Mouse (Mus musculus): ENCODE measurements around the gene Ccdc155.

Ccdc155 gene

GRCm38 (mm10) chr7:45226421-45226820 lies 21.7 kb upstream of the Ccdc155 start:
- DNase-seq (ENCODE audit: low read depth, low spot score): no peak

- DNase-seq (ENCODE audit: low read depth, low spot score): no peak
Observed at GRCm38 (mm10) chr7:45224826-45225225, 20.1 kb upstream of the Ccdc155 start.

- DNase-seq (ENCODE audit: low read depth, low spot score): no peak
Observed at GRCm38 (mm10) chr7:45221680-45222079, 17.0 kb upstream of the Ccdc155 start.

DNA sequence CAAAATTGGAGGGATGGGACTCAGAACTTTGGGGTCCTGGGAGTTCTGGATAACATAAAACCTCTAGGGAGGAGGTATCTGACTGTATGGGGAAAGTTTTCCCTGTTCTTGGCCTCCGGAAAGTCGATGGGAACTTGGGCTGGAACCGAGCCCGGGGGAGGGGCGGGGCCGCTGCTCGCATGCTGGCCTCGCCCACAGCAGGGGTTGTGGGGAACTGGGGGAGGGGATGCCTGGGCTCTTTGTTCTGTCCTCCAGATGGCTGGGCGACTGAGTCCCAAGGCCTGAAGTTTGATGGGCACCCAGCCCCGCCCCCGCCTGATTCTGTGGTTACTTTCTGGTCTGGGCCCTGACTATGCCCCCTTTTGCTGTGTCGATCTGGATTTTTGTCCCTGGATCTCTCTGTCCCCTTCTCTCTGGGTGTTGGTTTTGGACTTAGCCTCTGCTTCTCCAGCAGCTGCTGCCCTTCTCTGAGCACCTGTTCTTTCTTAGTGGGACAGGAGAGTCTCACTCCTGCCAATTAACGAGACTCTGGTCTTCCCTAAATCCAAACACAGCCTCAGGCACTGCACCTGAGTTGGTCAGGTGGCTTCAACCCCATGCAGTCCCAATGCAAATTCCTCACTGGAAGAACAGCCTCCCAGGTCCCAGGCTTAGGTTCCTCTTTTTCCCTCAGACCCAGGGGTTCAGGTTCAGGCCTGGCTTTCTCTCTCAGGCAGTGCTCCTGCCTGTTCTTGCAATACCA lies 11.9 kb upstream of the Ccdc155 start:
- DNase-seq (ENCODE audit: low read depth, low spot score): peak; percentile 87

GRCm38 (mm10) chr7:45215673-45216441 lies 11.2 kb upstream of the Ccdc155 start, which contains the start of gene Tead2:
Gene Tead2, plus strand, starts transcription at chr7:45215753.
- peak; percentile 87 for DNase-seq (ENCODE audit: low read depth, low spot score)

- DNase-seq (ENCODE audit: low read depth, low spot score): no peak
Observed at GRCm38 (mm10) chr7:45213708-45214107, 9.0 kb upstream of the Ccdc155 start.

DNA sequence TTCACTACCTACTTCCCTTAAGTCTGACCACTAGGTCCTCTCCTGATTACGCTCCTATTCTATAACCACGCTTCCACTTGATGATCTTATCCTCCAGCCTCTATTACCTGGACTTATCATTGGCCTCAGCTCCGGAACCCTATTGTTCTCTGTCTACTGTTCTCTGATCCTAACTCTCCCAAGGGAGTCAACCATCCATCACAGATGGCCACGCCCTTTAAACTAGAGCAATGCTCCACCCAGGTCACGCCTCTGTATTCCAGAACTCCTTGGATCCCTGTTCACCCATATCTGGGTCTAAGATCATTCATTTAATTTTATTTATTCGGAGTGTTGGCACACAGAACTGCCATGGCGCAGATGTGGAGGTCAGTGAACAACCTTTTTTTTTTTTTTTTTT lies 7.7 kb upstream of the Ccdc155 start:
- peak; percentile 73 for DNase-seq (ENCODE audit: low read depth, low spot score)

DNA sequence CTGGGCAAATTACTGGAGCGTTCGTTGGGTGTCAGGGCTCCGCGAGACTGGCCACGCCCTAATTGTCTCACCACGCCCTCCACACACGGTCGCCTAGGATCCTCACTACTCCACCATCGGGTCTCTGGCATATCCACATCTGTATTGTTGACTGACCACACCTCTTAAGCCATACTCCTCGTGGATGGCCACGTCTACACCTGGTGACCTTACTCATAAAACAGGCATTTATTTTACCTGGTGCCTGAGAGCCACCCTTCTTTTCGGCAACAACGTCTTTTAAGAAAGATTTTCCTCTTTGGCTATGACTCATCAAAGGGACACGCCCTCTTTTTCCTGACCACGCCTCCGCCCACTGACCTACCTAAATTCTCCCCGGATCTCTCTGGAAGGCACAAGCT lies 7.2 kb upstream of the Ccdc155 start, which contains the start of gene Dkkl1:
Gene Dkkl1 (minus strand): TSS at position 297 of the 401 bp plus-strand sequence.
- DNase-seq (ENCODE audit: low read depth, low spot score): peak; percentile 87

DNA sequence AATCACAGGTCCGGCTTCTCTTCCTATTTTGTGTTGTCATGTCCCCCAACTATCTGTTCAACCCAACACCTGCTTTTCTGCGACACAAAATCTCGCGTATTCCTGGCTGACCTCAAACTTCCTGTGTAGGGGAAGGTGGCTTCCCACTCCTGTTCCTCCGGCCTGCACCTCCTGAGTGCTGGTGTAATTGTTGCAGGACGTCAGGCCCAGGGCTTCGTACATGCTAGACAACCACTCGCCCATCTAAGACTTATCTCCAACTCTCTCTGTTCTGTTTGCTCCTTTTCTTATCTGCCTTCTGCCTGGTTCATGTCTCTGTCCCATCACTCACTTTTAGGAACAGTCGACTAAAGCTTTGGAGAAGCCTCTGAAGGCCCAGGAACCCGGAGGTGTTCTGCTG lies 6.4 kb upstream of the Ccdc155 start:
- no peak for DNase-seq (ENCODE audit: low read depth, low spot score)

DNA sequence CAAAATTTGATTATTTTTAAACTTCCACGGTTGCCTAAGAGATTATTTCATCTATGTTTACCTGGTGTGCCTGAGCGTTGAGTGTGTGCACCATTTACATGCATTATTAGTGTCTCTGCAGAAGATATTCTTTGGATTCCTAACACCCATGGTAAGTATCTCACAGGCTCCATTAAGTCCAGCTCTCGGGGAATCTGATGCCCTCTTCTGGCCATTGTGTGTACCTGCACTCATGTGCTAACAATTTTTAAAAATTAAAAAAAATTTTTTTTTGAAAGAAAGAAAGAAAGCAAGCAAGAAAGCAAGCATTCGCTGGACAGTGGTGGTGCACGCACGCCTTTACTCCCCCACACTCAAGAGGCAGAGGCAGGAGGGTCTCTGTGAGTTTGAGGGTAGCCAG lies 3.6 kb upstream of the Ccdc155 start:
- peak; percentile 47 for DNase-seq (ENCODE audit: low read depth, low spot score)

DNA sequence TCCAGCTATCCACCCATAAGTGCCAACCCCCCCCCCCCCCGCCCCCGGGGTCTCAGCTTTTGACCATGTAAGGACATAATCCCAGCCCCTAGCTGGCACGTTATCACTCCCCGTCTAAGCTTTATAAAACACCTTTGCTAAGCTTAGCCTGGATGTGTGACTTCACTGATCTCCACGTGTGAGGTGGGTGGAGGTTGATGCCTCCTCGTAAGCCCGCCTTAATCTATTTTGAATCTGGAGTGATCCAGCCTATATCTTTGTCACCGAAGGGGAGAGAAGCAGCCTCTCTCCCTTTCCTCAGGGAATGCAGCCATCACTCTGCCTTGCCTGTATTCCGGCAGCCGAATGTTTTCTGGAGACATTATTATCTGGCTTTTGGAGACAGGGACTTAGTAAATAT lies 2.0 kb downstream of the Ccdc155 start:
- DNase-seq (ENCODE audit: low read depth, low spot score): no peak

- no peak for DNase-seq (ENCODE audit: low read depth, low spot score)
Observed at GRCm38 (mm10) chr7:45198961-45199360, 5.7 kb downstream of the Ccdc155 start.

GRCm38 (mm10) chr7:45198435-45198834 lies 6.3 kb downstream of the Ccdc155 start:
- DNase-seq (ENCODE audit: low read depth, low spot score): peak; percentile 75

DNA sequence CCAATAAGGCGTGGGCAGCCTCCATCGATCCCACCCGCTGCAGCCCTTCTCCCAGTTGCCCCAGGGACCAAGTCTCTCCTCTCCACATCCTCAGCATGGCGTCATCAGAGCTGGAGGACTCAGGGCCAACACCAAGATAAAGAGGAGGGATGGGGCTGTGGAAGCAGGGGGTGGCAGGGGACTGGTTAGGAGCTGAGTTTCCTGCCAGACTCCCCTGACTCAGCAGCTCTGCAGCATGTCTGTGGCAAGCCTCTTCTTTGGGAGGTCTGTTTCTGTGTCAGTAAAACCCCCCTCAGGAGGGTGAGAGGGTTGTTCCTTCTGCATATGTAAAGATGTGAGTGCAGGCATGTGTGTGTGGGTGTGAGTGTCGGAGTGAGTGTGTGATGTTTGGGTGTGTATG lies 7.7 kb downstream of the Ccdc155 start:
- no peak for DNase-seq (ENCODE audit: low read depth, low spot score)

- no peak for DNase-seq (ENCODE audit: low read depth, low spot score)
Observed at GRCm38 (mm10) chr7:45196176-45196535, 8.5 kb downstream of the Ccdc155 start.

DNA sequence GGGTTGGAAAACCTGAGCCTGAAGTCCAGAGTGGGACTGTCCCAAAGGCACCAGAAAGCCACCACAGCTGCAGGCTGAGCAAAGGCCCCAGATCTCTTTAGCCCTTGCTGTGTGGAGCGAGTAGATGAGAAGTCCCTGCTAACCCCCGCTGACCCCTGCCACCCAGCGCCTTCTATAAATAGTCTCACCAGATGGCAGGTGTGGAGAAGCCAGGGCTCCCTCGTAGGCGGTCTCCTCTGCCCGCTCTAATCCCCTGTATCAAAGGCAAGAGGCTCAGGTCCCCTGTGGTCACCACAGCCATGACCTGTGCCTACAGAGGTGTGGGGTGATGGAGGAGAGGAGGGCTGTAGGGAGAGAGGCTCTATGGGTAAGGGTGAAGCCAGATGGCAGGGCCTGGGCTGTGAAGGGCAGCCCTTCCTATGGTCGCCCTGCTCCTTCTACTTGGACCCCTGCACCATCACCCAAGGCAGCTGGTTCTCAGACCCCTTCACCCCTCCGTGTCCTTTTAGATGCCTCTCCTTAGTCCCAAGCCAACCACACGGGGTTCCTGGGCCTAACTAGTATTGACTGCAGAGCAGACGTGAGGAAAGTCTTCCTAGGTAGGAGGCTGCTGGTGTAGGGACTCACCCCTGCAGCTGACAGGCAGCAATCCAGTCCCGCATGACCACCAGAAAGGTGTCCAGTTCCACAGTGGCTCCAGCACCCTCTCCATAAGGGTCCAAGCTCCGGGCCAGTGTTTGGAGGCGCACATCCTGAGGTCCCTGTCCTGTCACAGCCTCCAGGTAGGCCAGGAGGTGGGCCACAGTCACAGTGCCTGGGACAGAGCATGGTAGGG lies 9.1 kb downstream of the Ccdc155 start:
- DNase-seq (ENCODE audit: low read depth, low spot score): no peak

DNA sequence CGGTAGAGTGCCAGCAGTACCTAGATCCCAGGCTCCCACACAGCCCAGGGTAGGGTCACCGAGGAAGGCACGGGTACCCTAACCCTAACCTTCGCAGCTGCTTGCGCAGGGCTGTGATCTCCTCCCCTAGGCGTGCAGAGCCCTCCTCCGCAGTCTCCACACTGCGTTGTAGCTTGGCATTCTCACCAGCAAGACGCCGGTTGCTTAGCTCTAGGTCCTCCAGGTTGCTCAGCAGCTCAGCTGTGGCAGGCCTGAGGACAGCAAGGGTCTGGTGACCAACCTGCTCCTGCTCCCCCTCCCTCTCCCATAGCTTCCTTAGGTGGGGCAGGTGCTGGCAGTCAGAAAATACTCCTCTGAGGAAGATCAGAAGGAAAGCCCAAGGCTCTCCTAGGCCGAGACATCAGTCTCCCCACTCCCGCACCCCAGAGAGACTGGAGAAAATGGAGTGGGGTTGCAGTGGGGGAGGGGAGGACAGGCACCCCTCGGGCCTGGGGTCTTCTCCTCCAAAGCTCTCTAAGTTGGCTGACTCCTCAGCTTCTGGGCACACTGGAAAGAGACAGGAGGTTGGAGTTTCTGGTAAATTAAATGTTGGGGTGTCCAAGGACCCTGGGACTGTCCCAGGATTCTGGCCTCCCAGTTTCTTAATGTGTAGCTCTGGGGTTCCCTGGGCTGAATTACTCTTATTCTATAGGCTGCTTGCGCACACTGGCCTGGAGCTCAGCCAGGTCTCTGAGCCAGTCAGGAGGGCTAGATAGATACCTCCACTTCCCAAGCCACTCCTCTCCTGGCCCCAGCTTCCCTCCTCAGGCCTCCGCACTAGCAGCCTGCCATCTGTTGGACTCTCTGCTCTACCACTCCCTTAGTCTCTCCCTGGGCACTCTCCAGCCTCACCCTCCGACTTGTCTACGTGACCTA lies 10.6 kb downstream of the Ccdc155 start:
- no peak for DNase-seq (ENCODE audit: low read depth, low spot score)

DNA sequence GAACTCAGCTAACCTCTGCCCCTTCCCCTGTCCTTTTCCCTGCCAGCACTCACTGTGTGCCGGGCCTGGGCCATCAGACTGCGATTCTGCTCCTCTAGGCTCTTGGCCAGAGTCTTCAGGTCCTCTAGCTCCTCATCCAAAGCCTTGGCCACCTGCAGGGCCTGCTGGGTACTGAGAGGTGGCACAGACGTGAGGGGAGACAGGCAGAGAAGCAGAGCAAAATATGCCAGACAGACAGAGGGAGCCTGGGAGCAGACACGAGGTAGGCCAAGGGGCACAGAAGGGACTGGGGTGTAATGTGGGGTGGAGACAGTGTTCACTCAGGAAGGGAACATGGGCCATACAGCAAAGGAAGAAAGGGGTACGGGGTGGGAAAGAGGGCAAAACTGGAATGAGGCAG lies 11.3 kb downstream of the Ccdc155 start:
- DNase-seq (ENCODE audit: low read depth, low spot score): no peak

DNA sequence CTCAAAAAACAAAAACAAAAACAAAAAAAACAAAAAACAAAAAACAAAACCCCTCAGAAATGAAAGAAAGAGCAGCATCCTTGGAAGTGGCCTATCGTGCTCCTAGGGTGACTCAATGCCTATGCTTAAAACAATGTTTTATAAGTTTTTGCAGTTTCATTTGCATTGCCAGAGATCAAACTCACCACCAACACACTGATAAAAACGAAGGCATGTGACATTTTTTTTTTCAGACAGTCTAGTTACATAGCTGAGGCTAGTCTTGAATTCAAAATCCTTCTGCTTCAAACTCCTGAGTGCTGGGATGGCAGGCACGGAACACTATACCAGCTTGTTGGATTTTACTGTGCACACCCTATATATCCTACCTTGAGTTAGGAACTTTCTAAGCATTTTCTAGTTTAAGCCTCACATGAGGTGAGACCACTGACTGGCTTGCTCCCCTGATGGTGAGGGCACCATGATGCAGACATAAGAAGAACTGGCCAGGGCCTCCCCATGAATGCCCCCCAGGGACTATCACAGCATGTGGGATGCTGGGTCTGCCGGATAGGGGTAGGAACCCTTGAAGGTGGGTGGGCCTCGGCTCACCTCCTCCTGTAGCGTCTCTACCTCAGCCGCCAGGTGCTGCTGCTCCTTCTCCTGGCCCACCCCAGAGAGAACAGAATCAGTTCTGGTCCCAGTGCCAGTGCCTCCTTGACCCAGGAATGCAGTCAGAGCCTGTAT lies 11.9 kb downstream of the Ccdc155 start:
- no peak for DNase-seq (ENCODE audit: low read depth, low spot score)

DNA sequence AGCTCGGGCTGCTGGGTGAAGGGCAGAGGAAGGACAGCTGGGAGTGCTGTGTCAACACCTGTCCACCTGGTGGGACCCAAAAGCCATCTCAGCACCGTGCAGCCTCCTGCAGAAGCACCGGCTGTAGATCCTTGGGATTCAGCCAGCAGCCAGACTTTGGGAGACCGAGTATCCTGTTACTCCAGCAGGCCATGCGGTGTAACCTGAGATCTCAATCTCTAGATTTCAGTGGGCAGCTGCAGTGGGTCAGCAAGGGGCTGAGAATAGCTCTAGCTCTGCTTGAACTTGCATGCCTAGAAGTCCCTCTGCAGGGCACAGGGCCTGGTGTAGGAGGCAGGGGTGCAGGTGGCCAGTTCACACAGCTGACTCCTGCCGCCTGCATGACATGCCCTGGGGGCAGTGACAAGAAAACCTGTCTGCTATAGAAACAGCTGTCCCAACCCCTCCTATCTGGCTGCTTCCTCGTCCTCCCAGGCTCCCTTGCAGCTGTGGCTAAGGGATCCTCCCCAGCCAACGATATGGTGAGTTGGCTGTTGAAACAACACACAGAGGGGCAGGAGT lies 12.8 kb downstream of the Ccdc155 start:
- DNase-seq (ENCODE audit: low read depth, low spot score): no peak
